Mouse (Mus musculus) kidney, postnatal 0 days (tissue): ENCODE data around the gene Rtp4. TPM values are rescaled to one million over a fixed set of nuclear protein-coding genes. Genes with fewer than 3 reads are reported as not detected.

ENCODE experiments used
- ATAC-seq: fragments of 200-750 bp; cut with Nextera tagmentation; replicated peaks from 2 replicates; pipeline ENCODE4 v1.8.0; 2017; ENCODE audit warnings: low read depth, moderate number of reproducible peaks, moderate TSS enrichment, moderate library complexity; ENCODE audit not compliant: low FRiP score
- DNase-seq: peaks from one replicate; pipeline ENCODE4 v3.0.0-alpha.2; 2016; ENCODE audit warnings: low spot score
- H3K27ac ChIP-seq: fragments of 300-500 bp; sonication (generic); 2 replicates; pipeline ENCODE4 v1.5.1; 2014; ENCODE audit warnings: mild to moderate bottlenecking
- H3K27me3 ChIP-seq: fragments of 300-500 bp; sonication (generic); 2 replicates; pipeline ENCODE4 v1.6.1; 2014; ENCODE audit warnings: low read length, mixed read lengths; ENCODE audit not compliant: insufficient read depth
- H3K36me3 ChIP-seq: fragments of 300-500 bp; sonication (generic); 2 replicates; pipeline ENCODE4 v1.6.1; 2014; ENCODE audit warnings: low read length, mixed read lengths; ENCODE audit not compliant: insufficient read depth
- H3K4me1 ChIP-seq: fragments of 300-500 bp; sonication (generic); replicated peaks from 2 replicates; pipeline ENCODE4 v1.6.1; 2014; ENCODE audit warnings: antibody characterized with exemption, low read length, mixed read lengths; ENCODE audit not compliant: insufficient read depth
- H3K4me2 ChIP-seq: fragments of 300-500 bp; sonication (generic); 2 replicates; pipeline ENCODE4 v1.6.1; 2014; ENCODE audit warnings: mild to moderate bottlenecking, low read length, moderate library complexity, mixed read lengths
- H3K4me3 ChIP-seq: fragments of 300-500 bp; sonication (generic); replicated peaks from 2 replicates; pipeline ENCODE4 v1.5.1; 2014; ENCODE audit warnings: low read depth, low read length
- H3K9ac ChIP-seq: fragments of 300-500 bp; sonication (generic); 2 replicates; pipeline ENCODE4 v1.6.1; 2014; ENCODE audit warnings: low read depth, low read length
- H3K9me3 ChIP-seq: fragments of 300-500 bp; sonication (generic); replicated peaks from 2 replicates; pipeline ENCODE4 v1.6.1; 2016; ENCODE audit warnings: low read length, inconsistent platforms, mixed read lengths
- CTCF ChIP-seq: IDR thresholded peaks from 2 replicates; pipeline ENCODE4 v1.5.1; 2016; ENCODE audit warnings: antibody characterized with exemption, low read depth, mild to moderate bottlenecking, moderate library complexity
- WGBS: fragments of 180-500 bp; shearing (Covaris S2); extraction: QIAGEN DNeasy Blood & Tissue Kit; methylation state at CpG from one replicate; pipeline ENCODE4 v1.1.7; 2014; 5-methylcytosine and 5-hydroxymethylcytosine counted together
- polyA plus RNA-seq: library from polyadenylated mRNA; unstranded; fragments of >200 nt; fragmentation: Nextera tagmentation; extraction: Ambion mirVana; gene quantifications from 2 replicates; pipeline ENCODE4 v1.2.1, GENCODE M21; 2015

Gene Rtp4
- polyA plus RNA-seq, 1 experiment from 2014 or later = 50.7 TPM

DNA sequence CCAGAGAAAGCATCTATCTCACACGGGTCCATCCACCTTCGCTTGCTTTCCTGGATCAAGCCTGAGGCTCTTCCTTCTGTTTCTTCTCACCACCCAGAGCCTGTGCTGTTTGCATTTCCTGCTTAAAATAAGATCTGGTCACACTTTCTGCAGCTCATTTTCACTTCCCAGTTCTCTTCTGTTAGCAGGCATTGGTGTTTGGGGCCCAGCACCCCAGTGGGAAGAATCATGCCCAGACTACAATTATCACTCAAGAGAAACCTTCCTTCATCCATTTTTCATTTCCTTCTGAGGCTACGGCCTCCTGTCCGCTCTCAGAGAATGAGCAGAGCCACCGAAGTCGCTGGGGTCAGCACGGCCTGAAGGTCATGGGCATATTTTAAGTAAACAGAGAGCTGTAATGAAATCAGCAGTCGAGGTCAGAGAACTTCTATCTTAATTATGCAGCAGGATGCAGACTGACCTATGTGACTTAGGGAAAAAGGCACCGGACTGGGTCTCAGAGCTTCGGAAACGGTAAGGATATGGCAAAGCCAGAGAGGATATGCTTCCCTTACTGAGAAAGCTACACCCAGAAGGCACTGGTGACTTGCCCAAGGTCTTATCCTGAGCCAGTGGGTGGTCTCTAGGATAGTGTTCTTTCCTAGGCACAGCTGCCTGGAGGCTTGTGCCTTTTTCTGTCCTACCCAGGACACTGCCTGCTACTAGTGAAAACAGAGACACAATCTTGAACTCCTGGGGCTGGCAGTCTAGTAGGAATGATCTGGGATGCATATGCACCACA is 14.0 kb upstream of the Rtp4 start:
- Histone ChIP-seq H3K4me3 (no peak overlapping the region), H3K4me2 (no peak overlapping the region), H3K27ac (no peak overlapping the region), H3K36me3 (no peaks in the 10 kb centered on the region), H3K9ac (no peak overlapping the region), H3K4me1 (no peaks in the 10 kb centered on the region), H3K9me3 (no peaks in the 10 kb centered on the region), H3K27me3 (no peaks in the 10 kb centered on the region)
- TF ChIP-seq CTCF = no peak
- WGBS = 47% methylated on average over 11 of the region's 11 CpGs
- ATAC-seq = no peak
- DNase-seq = no peak

- ATAC-seq (no peak), DNase-seq (no peak)
- Histone ChIP-seq H3K27me3 (no peaks in the 10 kb centered on the region), H3K9me3 (no peaks in the 10 kb centered on the region), H3K36me3 (no peaks in the 10 kb centered on the region), H3K9ac (no peak overlapping the region), H3K4me3 (no peak overlapping the region), H3K4me2 (no peak overlapping the region), H3K4me1 (no peaks in the 10 kb centered on the region), H3K27ac (no peak overlapping the region)
- 76% methylated on average over 4 of the region's 4 CpGs for WGBS
- TF ChIP-seq CTCF = no peak
These were observed 8.7 kb upstream of the Rtp4 start for GRCm38 (mm10) chr16:23511166-23511935.

GRCm38 (mm10) chr16:23513401-23513800 is 6.7 kb upstream of the Rtp4 start:
- 87% methylated on average over 1 of the region's 1 CpGs for WGBS
- no peaks in the 10 kb centered on the region for H3K9me3 ChIP-seq
- H3K4me1 ChIP-seq = no peaks in the 10 kb centered on the region
- no peak overlapping the region for H3K4me2 ChIP-seq
- ATAC-seq (no peak), DNase-seq (no peak)
- no peak overlapping the region for H3K4me3 ChIP-seq
- H3K27ac ChIP-seq = no peak overlapping the region
- no peak for TF ChIP-seq CTCF
- no peaks in the 10 kb centered on the region for H3K36me3 ChIP-seq
- H3K9ac ChIP-seq = no peak overlapping the region
- H3K27me3 ChIP-seq = no peaks in the 10 kb centered on the region

GRCm38 (mm10) chr16:23515766-23516165 is 4.3 kb upstream of the Rtp4 start:
- Histone ChIP-seq H3K9ac (no peak overlapping the region), H3K4me3 (no peak overlapping the region), H3K27me3 (no peaks in the 10 kb centered on the region), H3K36me3 (no peaks in the 10 kb centered on the region), H3K27ac (no peak overlapping the region), H3K9me3 (no peaks in the 10 kb centered on the region), H3K4me2 (no peak overlapping the region), H3K4me1 (peaks cover 6% of the 10 kb centered on the region)
- WGBS = 48% methylated on average over 3 of the region's 3 CpGs
- TF ChIP-seq CTCF = no peak
- DNase-seq = peak; percentile 34
- no peak for ATAC-seq

- no peak for ATAC-seq
- no peaks in the 10 kb centered on the region for H3K36me3 ChIP-seq
- H3K4me1 ChIP-seq = peaks cover 6% of the 10 kb centered on the region
- WGBS = 61% methylated on average over 2 of the region's 2 CpGs
- H3K27me3 ChIP-seq = no peaks in the 10 kb centered on the region
- no peak for TF ChIP-seq CTCF
- DNase-seq = peak; percentile 53
- H3K4me2 ChIP-seq = no peak overlapping the region
- H3K4me3 ChIP-seq = no peak overlapping the region
- no peak overlapping the region for H3K27ac ChIP-seq
- H3K9me3 ChIP-seq = no peaks in the 10 kb centered on the region
- no peak overlapping the region for H3K9ac ChIP-seq
These were observed 3.5 kb upstream of the Rtp4 start for GRCm38 (mm10) chr16:23516606-23517005.

- Histone ChIP-seq H3K27me3 (no peaks in the 10 kb centered on the region), H3K36me3 (no peaks in the 10 kb centered on the region), H3K4me1 (peaks cover 6% of the 10 kb centered on the region), H3K9me3 (no peaks in the 10 kb centered on the region), H3K9ac (no peak overlapping the region), H3K27ac (no peak overlapping the region), H3K4me2 (no peak overlapping the region), H3K4me3 (no peak overlapping the region)
- 75% methylated on average over 5 of the region's 5 CpGs for WGBS
- no peak for TF ChIP-seq CTCF
- no peak for DNase-seq
- no peak for ATAC-seq
These were observed 2.9 kb upstream of the Rtp4 start for GRCm38 (mm10) chr16:23517230-23517629.
